In the genomic region with DNA sequence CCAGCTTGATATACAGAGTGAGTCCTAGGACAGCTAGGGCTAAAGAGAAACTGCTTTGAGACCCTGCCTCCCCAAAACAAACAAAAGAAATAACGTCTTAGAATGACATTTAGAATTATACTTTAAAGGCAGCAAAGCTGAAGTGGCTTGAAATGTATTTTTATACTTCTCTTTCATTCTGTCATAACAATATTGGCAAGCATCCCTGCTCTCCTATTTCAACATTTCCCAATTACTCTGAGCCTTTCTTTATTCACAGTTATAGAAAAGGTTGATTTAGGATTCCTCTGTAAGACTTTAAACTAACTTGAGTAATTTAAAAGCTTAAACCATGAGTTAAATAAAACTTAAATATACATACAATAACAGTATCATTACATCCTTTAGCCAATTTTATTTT, we compare ENCODE assay signal across 24 mouse cellular contexts.
"Had no signal": no experiment of that assay in that cellular context is flagged by ENCODE, and none has a peak within 500 bp of the region (broad histone marks: within the 10 kb centered on the region; RNA-seq: fewer than 3 reads in every experiment).

No protein-coding gene starts in this region.

- H3K27me3 ChIP-seq: heart, embryonic 13.5 days; heart, embryonic 15.5 days; hindbrain, embryonic 13.5 days; hindbrain, embryonic 15.5 days; kidney, embryonic 15.5 days; limb, embryonic 13.5 days; limb, embryonic 15.5 days; liver, embryonic 12.5 days had no signal

- H3K9me3 ChIP-seq: heart, embryonic 13.5 days; heart, embryonic 15.5 days; hindbrain, embryonic 13.5 days; hindbrain, embryonic 15.5 days; kidney, embryonic 15.5 days; limb, embryonic 13.5 days; limb, embryonic 15.5 days; liver, embryonic 12.5 days had no signal

- H3K27ac ChIP-seq: heart, adult 2 months; heart, embryonic 13.5 days; heart, embryonic 15.5 days; hindbrain, embryonic 13.5 days; hindbrain, embryonic 15.5 days; hindbrain, postnatal 0 days; kidney, embryonic 15.5 days; kidney, postnatal 0 days; limb, embryonic 13.5 days; limb, embryonic 15.5 days; liver, embryonic 12.5 days had no signal

- DNase-seq: gastrocnemius, postnatal 14 days; gastrocnemius, postnatal 36 days; heart, adult 2 months; heart, postnatal 14 days; heart, postnatal 36 days; kidney, adult 11 months; kidney, adult 9 months; kidney, postnatal 14 days; kidney, postnatal 36 days; layer of hippocampus, adult 9-11 months; layer of hippocampus, postnatal 36 days; left cerebral cortex, postnatal 4 days had no signal

- H3K4me3 ChIP-seq: heart, adult 2 months; heart, embryonic 13.5 days; heart, embryonic 15.5 days; hindbrain, embryonic 13.5 days; hindbrain, embryonic 15.5 days; kidney, embryonic 15.5 days; limb, embryonic 13.5 days; limb, embryonic 15.5 days; liver, embryonic 12.5 days had no signal

- H3K9ac ChIP-seq: heart, embryonic 13.5 days; heart, embryonic 15.5 days; hindbrain, embryonic 13.5 days; hindbrain, embryonic 15.5 days; kidney, embryonic 15.5 days; limb, embryonic 13.5 days; limb, embryonic 15.5 days; liver, embryonic 12.5 days had no signal

- H3K4me2 ChIP-seq: heart, embryonic 11.5 days; heart, embryonic 13.5 days; heart, embryonic 15.5 days; hindbrain, embryonic 13.5 days; hindbrain, embryonic 15.5 days; kidney, embryonic 15.5 days; limb, embryonic 13.5 days; limb, embryonic 15.5 days; liver, embryonic 12.5 days had no signal

- ATAC-seq: hindbrain, postnatal 0 days; intestine, embryonic 16.5 days; liver, embryonic 12.5 days had no signal

- H3K4me1 ChIP-seq: heart, embryonic 13.5 days; hindbrain, embryonic 13.5 days; hindbrain, embryonic 15.5 days; kidney, embryonic 15.5 days; limb, embryonic 13.5 days; limb, embryonic 15.5 days had no signal
